Mouse (Mus musculus): ENCODE data around the gene 4930447C04Rik. TPM values are rescaled to one million over a fixed set of nuclear protein-coding genes. Genes with fewer than 3 reads are reported as not detected.

The 4930447C04Rik gene
- polyA plus RNA-seq, 1 experiment from 2014 or later = 6.1 TPM

- H3K4me2 ChIP-seq (ENCODE audit: low read length) = no peak overlapping the region
- no peaks in the 10 kb centered on the region for H3K9me3 ChIP-seq (replicated peaks; ENCODE audit: control insufficient read depth, low read length, poor library complexity, severe bottlenecking)
- H3K4me1 ChIP-seq (ENCODE audit: control insufficient read depth, insufficient read depth, low read length) = 0 out of 2 replicates have a peak, but pooled peaks cover 6% of the 10 kb centered on the region
- no peak for ATAC-seq
- no peak overlapping the region for H3K9ac ChIP-seq (ENCODE audit: low read depth, low read length)
- peaks cover 16% of the 10 kb centered on the region for H3K27me3 ChIP-seq (ENCODE audit: control insufficient read depth, insufficient read depth, low read depth, low read length)
- no peak overlapping the region for H3K4me3 ChIP-seq (ENCODE audit: low read depth, low read length)
- no peak overlapping the region for H3K27ac ChIP-seq (ENCODE audit: low read length)
- 83% methylated on average over 8 of the region's 8 CpGs for WGBS
- no peaks in the 10 kb centered on the region for H3K36me3 ChIP-seq (ENCODE audit: control insufficient read depth, insufficient read depth, low read length)
These were observed 105.0 kb downstream of the 4930447C04Rik start for GRCm38 (mm10) chr12:72835518-72836015.

DNA sequence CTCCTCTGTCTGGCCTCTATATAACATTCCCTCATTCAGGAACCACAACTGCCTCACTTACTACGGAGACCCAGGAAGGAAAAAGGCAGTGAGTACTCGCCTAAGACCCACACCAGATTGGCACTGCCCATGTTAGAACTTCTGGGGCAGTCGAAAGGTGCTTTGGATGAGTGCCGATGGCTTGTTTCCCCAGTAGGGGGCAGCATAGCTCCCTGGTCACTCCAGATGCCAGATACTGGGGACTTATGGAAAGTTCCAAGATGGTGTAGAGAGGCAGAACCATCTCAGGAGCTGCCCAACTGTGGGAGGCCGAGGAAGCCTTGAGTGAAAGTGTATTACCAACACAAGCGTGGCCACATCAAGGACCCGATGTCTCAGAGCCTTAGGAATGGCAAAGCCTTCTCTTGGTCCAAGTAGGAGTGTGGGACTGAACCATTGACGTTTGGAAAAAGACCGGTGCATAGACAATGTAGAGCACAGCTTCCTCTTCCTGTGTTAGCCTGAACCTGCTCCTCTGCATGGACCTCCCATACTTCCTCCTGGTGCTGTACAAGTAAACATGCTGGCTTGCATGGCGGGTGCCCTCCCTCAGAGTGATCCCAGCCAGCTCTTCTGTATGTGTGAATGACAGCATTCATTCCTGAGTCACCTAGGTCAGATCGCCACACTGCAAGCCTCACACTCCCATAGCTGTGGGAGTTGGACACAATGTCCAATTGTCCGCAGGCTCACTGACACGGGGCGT, 105.6 kb downstream of the 4930447C04Rik start:
- Histone ChIP-seq H3K27me3 (ENCODE audit: control insufficient read depth, insufficient read depth, low read depth, low read length) (peaks cover 22% of the 10 kb centered on the region), H3K4me2 (ENCODE audit: low read length) (no peak overlapping the region), H3K9ac (ENCODE audit: low read depth, low read length) (no peak overlapping the region), H3K4me1 (ENCODE audit: control insufficient read depth, insufficient read depth, low read length) (0 out of 2 replicates have a peak, but pooled peaks cover 6% of the 10 kb centered on the region), H3K4me3 (ENCODE audit: low read depth, low read length) (no peak overlapping the region), H3K36me3 (ENCODE audit: control insufficient read depth, insufficient read depth, low read length) (no peaks in the 10 kb centered on the region), H3K27ac (ENCODE audit: low read length) (no peak overlapping the region), H3K9me3 (replicated peaks; ENCODE audit: control insufficient read depth, low read length, poor library complexity, severe bottlenecking) (no peaks in the 10 kb centered on the region)
- ATAC-seq = no peak
- WGBS = 72% methylated on average over 14 of the region's 14 CpGs

DNA sequence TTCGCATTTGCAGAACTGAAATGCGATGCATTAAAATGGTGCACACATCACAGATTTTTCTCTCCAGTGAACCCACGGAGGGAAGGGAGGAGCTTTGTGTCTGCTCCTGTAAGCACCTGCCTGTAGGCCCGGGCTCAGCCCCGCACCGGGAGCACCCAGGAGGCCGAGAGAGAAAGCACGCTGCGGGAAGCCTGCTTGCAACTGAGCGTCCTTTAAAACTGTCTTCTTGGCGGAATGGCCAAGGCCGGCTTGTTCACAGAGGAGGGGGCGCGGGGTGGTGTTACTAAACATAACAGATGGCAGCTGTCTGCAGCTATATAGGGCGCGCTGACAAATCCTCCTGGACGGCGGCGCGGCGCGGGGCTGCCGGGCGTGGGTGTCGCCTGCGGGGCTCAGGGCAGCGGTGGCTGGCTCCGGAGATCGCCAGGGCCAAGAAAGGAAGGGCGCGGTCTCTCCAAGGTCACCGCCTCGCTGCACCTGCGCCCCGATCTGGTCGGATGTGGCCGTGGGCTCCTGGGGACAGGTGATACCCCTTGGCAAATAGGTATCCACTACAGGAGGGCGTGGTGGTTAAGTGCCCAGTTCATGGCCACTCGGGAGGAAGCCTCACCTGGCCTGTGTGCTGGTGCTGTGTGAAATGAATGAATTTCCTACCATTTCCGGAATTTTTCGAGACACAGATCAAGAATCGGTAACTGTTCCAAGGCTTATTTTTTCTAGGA, 108.7 kb downstream of the 4930447C04Rik start:
- 7% methylated on average over 42 of the region's 42 CpGs for WGBS

More for the DNA sequence above, 108.7 kb downstream of the 4930447C04Rik start:
- H3K4me2 ChIP-seq (ENCODE audit: low read length) = peak overlapping the region; percentile 67
- H3K9ac ChIP-seq (ENCODE audit: low read depth, low read length) = peak overlapping the region; percentile 70
- H3K27me3 ChIP-seq (ENCODE audit: control insufficient read depth, insufficient read depth, low read depth, low read length) = peaks cover 28% of the 10 kb centered on the region
- no peaks in the 10 kb centered on the region for H3K36me3 ChIP-seq (ENCODE audit: control insufficient read depth, insufficient read depth, low read length)
- 0 out of 2 replicates have a peak, but pooled peaks cover 6% of the 10 kb centered on the region for H3K4me1 ChIP-seq (ENCODE audit: control insufficient read depth, insufficient read depth, low read length)
- H3K9me3 ChIP-seq (replicated peaks; ENCODE audit: control insufficient read depth, low read length, poor library complexity, severe bottlenecking) = no peaks in the 10 kb centered on the region
- peak overlapping the region; percentile 67 for H3K27ac ChIP-seq (ENCODE audit: low read length)
- peak; percentile 83 for ATAC-seq
- peak overlapping the region; percentile 42 for H3K4me3 ChIP-seq (ENCODE audit: low read depth, low read length)

Other genes starting within 250 kb of the 4930447C04Rik start
- gene Ppm1a, start 183.3 kb downstream of the 4930447C04Rik start, polyA plus RNA-seq (2015; fragmentation: Nextera tagmentation; extraction: Ambion mirVana) = 52.3 and 55.9 TPM in 2 replicates
- gene Six6, start 882 bp downstream of the 4930447C04Rik start, polyA plus RNA-seq (2015; fragmentation: Nextera tagmentation; extraction: Ambion mirVana) = 0.85 and 2.1 TPM in 2 replicates
- gene Six1, start 113.1 kb upstream of the 4930447C04Rik start, polyA plus RNA-seq (2015; fragmentation: Nextera tagmentation; extraction: Ambion mirVana) = 0.41 and 0.62 TPM in 2 replicates
- 0.18 and 0.29 TPM in 2 replicates for gene Six4, start 172.7 kb upstream of the 4930447C04Rik start, polyA plus RNA-seq (2015; fragmentation: Nextera tagmentation; extraction: Ambion mirVana)
- gene Mnat1, start 182.9 kb upstream of the 4930447C04Rik start, polyA plus RNA-seq (2015; fragmentation: Nextera tagmentation; extraction: Ambion mirVana) = 15.9 and 18.4 TPM in 2 replicates

Data from midbrain, embryonic 16.5 days (tissue).